Mouse (Mus musculus) gastrocnemius, postnatal 36 days (tissue): ENCODE data around the gene Gm44805. TPM values are rescaled to one million over a fixed set of nuclear protein-coding genes. Genes with fewer than 3 reads are reported as not detected.
"Not testable (repeated sequence)": the region's sequence is repeated elsewhere in the genome, so short reads cannot be mapped to it uniquely, and the experiment has no call there.

ENCODE experiments used
- DNase-seq, 2 experiments: peaks; one replicate each; pipeline ENCODE4 v3.0.0; 2022
- intact Hi-C: fragments of 180-260 bp; cut with DNase I; formaldehyde crosslinking; loops from one replicate; pipeline ENCODE4 v1.15.1; 2025
- total RNA-seq, 2 experiments: library from RNA; stranded (reverse); gene quantifications; 2 replicates each; pipeline ENCODE4 v1.2.3; 2021

Gm44805 gene
- total RNA-seq, 2 experiments from 2014 or later, result not detected

- intact Hi-C loops, result no loop called here
- DNase-seq, result no peak
These were observed 19.3 kb upstream of the Gm44805 start for GRCm38 (mm10) chr7:19700299-19701068.

DNA sequence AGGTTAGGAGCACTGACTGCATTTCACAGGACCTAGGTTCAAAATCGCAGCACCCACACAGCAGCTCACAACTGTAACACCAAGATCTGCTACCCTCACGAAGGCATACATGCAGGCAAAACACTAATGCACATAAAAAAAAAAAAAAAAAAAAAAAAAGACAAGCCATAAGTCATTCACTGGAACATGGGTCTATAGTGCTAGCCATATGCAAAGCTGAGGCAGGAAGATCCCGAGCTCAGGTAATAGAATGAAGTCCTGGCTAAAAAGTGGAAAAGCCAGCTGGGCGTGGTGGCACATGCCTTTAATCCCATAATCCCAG, 18.6 kb upstream of the Gm44805 start:
- DNase-seq, result no peak
- intact Hi-C loops, result no loop called here

GRCm38 (mm10) chr7:19698907-19699826, 17.9 kb upstream of the Gm44805 start, which contains the start of gene Apoe:
Gene Apoe, minus strand, starts transcription at chr7:19699188.
- DNase-seq, result peak; percentile 40 to 41
- intact Hi-C loops, result no loop called here

DNA sequence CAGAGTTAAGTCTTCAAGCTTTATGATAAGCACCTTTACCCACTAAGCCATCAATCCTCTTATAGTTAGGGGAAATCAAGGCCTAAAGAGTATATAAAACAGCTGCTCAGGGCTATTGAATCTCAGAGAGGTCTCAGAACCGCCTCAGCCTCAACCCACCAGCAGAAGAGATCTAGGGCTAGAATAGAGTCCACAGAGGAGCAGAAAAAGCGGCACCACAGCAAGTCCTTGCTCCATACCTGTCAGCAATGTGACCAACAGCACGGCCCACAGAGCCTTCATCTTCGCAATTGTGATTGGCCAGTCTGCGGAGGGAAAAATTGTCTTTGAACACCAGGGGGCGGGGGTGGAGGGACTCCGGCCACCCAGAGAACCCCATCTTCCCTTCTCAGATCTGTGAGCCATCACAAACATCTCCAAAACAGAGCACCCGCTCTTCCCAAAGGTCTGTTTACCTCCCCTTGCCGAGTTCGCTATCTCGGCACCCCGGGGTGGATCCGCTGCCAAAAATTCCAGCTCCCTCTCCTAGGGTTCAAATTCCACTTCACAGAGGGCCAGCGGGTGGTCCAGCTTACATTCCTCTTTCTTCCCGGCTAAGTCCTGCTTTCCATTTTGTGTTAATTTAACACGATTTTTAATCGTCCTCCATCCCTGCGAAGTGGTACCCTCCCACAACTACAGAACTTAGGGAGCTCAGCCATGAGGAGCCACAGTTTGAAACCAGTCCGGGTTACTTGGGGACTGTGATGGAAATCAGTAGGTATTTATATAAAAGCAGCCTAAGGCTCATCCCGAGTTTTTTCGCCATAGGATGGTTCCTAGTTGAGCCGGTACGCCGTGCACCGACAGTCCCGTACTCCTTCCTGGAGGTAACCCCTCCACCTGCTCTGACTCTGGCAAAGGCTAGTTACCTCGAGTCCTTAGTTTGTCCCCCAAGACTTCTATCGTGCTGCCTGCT, 17.0 kb upstream of the Gm44805 start:
- no peak for DNase-seq
- intact Hi-C loops, result no loop called here

- DNase-seq, result no peak
- intact Hi-C loops, result no loop called here
These were observed 15.2 kb upstream of the Gm44805 start for GRCm38 (mm10) chr7:19696336-19696873.

- intact Hi-C loops, result no loop called here
- no peak for DNase-seq
These were observed 14.7 kb upstream of the Gm44805 start for GRCm38 (mm10) chr7:19695881-19696280.

DNA sequence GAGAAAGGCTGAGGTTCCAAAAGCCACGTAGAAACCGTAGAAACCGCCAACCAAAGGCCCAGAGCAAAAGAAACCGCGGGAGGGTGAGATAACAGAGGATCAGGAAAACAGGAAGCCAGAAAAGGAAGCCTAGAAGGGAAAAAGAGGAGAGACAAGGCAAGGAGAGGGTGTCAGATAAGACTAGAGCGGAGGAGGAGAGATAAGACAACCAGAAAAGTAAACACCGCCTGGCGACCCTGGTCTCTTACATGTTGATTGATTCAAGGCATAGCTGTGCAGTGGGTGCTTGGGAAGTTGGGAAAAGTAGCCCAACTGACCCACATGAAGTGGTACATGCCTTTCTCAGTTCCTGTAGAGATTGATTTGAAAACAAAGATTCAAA, 14.0 kb upstream of the Gm44805 start:
- no peak for DNase-seq
- intact Hi-C loops, result no loop called here

DNA sequence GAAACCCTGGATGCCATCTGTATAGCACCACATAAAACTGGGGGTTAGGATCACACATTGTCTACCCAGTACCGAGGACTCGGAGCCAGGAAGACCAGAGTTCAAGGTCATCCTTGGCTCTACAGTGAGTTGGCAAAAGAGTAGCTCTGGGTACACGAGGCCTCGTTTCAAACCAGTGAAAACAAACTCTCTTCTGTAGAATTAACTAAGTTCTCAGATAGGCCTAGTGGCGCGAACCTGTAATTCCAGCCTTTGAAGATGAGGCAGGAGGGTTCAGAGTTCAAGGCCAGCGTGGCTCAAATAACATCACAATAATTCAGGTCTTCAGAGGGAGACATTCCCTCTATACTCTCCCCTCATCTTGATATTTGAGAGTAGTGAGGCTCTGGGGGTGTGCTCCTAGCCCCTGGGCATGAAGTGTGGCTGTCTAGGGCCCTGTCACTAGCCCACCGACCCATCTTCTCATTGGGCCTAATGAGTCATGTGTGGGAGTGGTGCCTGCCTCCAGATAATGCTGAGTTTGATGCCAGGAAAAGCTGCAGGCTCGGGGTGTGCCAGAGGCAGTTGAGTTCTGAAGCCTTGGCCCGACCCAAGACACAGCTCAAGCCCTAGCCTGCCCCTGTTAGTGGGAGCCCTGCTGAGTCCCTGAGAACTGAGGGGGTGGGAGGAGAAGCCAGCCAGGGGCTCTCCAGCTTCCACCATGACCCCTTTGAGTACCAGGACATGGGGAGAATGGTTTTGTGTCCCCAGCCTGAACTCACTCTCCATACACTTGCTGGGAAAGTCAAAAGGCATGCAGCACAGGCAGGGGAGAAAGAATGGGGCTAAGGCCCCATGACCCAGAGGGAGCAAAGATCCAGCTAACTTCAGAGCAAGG, 13.4 kb upstream of the Gm44805 start:
- DNase-seq, result no peak
- intact Hi-C loops, result no loop called here

DNA sequence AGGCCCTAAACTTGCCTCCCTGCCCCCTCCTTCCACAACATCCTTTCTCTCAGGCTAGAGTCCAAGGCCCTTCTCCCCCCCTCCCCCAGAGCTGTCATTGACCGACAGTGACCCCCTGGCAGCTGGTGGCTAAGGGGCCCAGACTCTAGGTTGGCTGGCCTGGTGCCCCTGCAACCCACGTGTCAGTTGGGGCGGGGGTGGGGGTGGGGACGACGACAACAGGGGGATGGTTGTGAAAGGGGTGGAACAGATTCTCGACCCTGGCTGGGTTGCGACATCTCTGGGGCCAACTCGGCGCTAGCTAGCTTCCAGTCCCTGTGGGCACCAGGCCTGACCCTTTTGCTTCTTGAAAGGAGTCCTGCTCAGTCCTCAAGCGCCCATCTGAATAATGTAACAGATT, 12.2 kb upstream of the Gm44805 start:
- peak; percentile 37 to 38 for DNase-seq
- intact Hi-C loops, result no loop called here

DNA sequence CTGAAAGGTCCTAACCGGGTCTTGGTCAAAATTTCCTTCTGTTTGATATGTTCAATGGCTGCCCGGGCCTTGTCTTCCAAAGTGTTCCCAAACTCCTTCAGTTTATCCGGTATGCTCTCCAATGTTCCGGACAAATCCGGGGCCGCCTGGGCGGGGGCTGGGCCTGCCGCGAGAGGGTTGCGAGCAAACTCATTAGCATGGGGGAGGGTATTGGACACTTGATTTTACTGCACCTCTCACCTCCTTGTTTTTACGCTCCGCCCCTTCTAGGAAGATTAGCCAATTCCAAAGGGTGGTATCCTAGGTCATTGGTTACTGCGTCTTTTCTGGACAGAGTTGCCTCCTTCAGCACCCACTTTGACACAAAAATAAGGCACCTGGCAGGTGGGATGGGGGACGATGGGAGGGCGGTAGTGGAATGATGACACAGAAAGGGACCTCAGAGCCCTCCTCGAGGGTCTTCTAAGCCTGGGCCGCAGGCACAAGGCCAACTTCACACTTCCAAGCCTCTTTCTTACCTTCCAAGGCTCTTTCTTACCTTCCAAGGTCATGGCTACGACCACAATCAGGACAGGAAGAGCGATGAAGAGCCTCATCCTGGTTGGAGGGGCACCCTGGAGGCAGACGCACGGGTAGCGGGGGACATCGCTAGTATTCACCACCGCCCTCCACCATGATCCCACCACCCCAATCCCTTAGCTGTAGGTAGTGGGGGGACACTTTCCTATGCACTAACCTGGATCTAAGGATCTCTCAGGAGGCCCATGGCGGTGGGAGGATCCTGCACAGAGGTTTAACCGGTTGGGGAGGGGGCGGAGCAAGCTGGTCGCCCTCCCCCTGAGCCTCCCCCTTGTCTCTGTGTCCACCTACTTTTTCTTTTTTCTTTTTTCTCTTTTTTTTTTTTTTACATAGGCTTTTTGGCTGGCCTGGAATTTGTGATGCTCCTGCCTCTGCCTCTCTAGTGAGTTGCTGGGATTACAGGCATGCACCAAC, 10.9 kb upstream of the Gm44805 start, which contains the start of gene Apoc1:
Apoc1 (minus strand) TSS at position 788 of the 993 bp plus-strand sequence.
- intact Hi-C loops, result no loop called here
- DNase-seq, result no peak

- DNase-seq, result no peak
- intact Hi-C loops, result no loop called here
These were observed 10.2 kb upstream of the Gm44805 start for GRCm38 (mm10) chr7:19691434-19691833.

DNA sequence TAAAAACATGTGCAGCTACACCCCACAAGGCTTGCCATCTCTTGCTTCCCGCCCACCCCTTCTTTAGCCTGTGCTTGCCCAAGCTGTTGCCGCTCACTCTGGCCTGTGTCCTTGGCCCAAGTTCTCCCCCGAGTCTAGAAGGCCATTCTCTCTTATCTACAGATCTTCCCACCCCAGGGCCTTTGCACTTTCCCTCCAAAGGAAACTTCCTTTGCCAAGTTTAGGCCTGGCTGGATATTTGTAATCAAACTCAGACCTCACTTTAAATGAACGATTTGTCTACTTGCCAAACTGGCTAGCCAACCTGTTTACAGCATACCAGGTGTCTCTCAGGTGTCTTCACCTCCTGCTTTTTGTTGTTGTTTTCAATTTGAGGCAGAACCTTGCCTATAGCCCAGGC, 9.6 kb upstream of the Gm44805 start:
- intact Hi-C loops, result no loop called here
- DNase-seq, result no peak

DNA sequence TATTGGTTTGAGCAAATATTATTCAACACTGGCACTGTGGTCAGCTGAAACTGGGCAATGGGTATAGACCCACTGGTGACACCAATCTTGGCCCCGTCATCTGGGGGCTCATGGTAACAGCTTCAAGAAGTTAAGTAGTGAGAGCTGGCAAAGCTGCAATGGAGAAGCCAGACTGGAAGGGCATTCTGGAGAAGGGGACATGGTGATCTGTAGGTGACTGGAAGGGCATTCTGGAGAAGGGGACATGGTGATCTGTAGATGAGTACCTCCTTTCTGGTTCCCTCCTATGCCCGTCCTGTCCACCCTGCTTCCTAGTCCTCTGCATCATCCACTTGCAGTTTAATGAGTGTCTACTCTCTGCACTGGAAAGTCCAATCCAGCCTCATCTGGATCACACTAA, 7.4 kb upstream of the Gm44805 start:
- intact Hi-C loops, result no loop called here

GRCm38 (mm10) chr7:19688101-19688500, 6.9 kb upstream of the Gm44805 start:
- intact Hi-C loops, result no loop called here
- DNase-seq, result no peak

More for the DNA sequence above, 7.4 kb upstream of the Gm44805 start:
- no peak for DNase-seq

DNA sequence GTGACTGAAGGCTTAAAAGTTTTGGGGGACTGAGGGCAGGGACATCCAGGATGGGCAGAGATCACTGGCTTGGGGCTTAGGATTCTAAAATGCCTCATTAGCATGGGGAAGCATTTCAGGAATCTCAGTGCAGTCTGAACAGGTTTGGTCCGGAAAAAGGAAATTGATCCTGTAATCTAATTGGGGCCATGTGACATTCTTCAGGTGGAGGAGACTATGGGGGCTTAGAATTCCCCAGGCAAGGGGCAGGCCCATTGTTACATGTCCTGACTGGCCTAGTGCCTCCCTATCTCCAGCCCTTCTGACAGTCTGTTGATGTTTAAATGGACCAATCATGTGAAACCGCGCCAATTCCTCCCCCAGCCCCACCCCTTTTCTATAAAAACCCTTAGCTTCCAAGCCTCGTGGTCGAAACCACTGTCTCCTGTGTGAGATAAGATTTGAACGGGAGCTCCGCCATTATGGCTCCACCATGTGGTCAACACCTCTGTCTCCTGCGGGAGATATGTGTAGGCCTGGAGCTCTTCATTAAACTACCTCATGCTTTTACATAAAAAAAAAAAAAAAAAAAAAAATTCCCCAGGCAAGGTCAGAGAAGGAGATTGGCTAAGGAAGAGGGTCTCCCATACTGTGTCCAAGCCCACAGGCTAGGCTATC, 5.8 kb upstream of the Gm44805 start:
- intact Hi-C loops, DNase-seq: not testable (repeated sequence)

DNA sequence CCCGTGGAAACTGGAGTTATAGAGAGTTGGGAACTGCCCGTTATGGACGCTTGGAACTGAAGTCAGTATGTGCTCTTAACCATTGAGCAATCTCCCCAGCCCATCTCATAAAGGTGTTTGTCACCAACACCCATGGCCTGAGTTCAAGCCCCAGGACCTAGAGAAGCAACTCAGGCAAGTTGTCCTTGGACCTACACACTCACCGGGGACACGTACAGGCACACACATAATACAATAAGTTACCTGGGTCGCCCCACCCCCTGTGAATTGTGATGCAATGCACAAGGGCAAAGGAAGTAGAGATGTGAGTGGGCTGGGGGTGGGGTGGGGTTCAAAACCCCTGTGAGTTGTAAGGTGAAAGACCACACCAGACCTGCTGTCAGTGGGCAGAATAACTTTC, 5.3 kb upstream of the Gm44805 start:
- no peak for DNase-seq
- intact Hi-C loops, result no loop called here

DNA sequence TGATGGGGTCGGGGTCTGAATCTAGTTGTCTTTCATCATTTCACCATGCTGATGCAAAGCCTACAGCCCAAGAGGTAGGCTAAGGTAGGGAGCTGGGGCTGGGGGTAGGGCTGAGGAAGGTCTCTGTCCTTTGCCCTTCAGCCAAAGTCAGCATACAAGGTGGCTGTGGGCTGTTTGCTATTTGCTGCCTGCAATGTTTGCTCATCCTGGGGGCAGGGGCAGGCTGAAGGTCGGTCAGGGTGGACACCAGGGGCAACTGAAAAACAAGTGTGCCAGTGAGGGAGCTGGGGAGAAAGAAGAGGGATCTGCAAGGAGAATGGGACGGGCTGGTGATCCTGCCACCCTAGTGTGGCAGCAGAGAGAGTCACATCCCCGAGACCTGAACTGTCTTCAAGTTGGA, 4.2 kb upstream of the Gm44805 start:
- no peak for DNase-seq
- intact Hi-C loops, result no loop called here
